Mouse (Mus musculus): ENCODE data around the gene Gdf11.

Gdf11 gene

DNA sequence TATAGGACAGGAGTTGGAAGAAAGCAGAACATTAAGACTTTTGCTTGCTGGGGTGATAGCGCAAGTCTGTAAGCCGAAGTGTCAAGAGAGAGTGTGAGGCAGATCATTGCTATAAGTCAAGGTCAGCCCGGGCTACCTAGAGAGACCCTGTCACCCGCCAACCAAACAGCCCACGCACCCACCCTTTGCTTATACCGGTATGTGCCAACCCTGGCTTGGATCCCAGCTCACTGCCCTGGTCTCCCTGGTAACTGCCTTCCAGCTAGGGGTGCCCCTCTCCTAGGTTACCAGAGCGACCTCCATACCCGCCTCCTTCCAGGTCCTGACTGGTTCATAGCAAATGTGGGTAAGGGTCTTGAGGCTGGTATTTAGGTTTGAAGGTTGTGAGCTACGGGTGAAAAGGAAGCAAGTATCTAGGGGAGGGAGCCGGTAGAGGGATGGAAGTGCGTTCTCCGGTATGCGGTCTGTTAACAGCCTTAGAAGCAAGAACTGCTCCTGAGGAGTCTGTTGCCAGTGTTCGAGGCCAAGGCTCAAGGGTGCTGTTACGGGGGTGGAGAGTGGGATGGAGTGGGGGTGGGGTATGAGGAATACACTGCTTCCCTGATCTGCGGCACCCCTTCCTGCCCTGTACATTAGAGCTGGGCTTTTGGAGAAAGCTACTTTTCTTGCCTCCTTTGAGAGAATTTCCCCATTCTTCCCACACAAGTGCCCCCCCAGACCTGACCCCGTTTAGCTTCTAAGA is 4.6 kb upstream of the Gdf11 start:
- no peak for DNase-seq (ENCODE audit: low read depth in 1 of 2, low spot score in 2 of 2)

DNA sequence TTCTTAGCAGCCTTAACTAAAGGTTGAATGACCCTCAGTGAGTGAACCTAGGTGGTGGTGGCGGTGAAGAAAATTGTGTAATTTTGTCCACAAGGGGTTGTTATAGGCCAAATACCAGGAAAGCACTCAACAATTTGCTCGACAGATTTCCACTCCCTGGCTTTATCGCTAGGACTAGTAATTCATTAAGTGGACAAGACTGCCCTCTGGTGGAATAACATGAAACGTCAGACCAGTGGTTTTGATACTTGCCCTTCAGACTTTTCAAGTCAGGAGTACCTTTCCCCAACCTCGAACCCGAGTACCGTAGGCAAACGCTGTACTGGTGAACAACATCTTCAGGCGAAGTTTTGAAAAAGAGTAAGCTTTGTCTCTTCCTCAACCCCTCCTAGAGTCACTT is 3.9 kb upstream of the Gdf11 start:
- peak; percentile 27 to 46 for DNase-seq (ENCODE audit: low read depth in 1 of 2, low spot score in 2 of 2)

DNA sequence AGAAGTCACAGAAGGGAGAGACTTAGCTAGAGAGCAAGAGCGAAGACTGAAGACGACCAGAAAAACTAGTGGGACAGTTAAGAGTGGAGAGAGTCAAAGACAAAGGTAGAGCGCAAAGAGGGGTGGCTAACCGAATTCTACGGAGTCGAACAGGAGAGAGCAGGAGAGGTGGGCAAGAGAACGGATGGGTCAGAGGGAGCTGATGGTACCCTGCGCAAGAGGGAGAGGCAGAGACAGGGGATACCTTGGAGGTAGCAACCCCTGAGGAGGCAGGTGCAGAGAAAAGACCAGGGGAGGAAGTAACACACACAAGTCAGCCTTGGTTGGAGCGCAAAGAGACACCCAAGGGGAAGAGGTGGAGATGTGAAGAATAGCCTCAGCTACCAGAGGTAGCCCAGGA is 728 bp upstream of the Gdf11 start:
- no peak for DNase-seq (ENCODE audit: low read depth in 1 of 2, low spot score in 2 of 2)

GRCm38 (mm10) chr10:128890383-128891295 is 879 bp downstream of the Gdf11 start:
- no peak for DNase-seq (ENCODE audit: low read depth in 1 of 2, low spot score in 2 of 2)

DNA sequence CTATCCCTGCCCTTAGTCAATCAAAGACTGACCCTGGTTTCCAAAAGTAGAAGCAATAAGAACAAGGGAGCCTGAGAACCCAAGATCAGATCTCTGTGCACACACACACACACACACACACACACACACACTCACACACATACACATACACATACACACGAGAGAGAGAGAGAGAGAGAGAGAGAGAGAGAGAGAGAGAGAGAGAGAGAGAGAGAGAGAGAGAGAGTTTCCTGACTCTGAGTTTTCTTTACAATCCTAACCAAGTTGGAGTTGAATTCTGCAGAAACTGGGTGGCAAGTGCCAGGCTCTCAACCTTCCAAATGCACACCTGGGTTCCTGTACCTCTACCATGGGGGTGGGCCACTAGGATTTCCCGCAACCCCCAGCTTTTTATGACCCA is 1.7 kb downstream of the Gdf11 start:
- DNase-seq (ENCODE audit: low read depth in 1 of 2, low spot score in 2 of 2), result no peak

DNA sequence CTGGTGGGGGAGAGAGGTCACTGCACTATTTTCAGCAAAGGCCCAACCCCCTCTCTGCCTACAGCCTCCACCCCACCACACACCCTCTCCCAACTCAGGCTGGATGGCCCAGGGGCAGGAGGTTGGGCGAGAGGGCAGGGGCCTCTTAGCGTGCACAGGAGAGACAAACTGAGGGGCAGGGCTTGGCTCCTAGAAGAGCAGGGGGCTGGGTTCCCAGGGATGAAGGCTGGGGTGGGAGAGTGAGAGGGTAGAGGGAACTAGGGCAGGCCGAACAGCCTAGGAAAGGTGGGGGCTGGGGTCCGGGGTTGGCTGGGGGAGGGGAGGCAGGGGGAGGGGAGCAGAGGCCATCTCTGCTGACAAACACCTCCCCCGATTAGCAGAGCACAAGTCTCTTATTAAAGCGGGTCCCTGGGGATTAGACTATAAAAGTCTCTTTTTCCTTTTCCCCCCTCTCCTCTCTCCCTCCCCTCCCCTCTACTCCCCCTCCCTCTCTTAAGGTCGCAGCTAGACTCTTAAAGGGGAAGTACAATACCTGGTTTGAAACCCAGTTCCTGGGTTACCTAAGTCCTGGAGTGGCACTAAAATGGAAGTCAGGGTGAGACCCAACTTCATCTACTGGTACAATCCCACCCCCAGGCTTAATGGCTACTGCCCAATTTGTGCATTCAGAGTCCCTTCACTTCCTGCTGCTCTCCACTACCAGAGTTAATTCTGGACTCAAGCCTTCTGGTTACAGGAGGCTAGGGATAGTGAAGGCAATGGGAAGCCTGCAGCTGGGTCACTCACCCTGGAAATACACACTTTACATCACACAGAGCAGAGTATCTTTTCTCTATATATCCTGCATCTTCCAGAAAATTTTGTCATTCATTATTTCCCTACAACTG is 2.3 kb downstream of the Gdf11 start:
- no peak for DNase-seq (ENCODE audit: low read depth in 1 of 2, low spot score in 2 of 2)

DNA sequence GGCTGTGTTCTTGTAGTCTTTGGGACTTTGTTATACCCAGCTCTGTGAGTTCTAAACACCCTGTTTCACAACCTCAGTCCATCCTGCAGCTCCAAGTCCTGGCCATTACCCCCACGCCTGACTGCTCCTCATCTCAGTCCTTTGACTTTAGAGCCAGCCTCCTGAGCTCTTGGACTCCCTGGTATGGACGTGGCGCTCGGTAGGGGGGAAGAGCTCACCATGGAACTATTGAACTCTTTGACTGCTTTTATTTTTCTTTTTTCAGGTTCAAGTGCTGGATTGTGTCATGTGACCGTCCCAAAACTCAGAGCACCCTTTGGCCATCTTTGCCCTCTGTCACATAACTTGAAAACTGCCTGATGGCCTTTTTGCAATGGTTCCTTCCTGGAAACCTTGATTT is 9.5 kb downstream of the Gdf11 start:
- no peak for DNase-seq (ENCODE audit: low read depth in 1 of 2, low spot score in 2 of 2)

GRCm38 (mm10) chr10:128878811-128879210 is 12.7 kb downstream of the Gdf11 start:
- DNase-seq (ENCODE audit: low read depth in 1 of 2, low spot score in 2 of 2), result no peak

DNA sequence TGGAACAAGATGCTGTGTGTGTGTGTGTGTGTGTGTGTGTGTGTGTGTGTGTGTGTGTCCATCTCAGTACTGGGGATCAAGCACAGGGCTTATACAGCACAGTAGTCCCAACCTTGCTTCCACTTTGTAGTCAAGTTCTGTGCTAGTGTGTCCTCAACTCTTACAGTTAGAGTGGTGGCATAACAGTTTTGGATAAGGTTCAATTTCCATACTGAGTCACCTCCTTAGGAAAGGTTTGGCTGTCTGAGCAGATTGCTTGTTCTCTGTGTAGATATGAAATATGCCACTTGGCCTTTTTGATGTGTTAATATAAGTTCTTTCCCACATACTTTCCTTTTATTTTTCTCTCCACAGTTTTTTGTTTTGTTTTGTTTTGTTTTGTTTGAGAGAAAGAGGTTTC is 13.2 kb downstream of the Gdf11 start:
- no peak for DNase-seq (ENCODE audit: low read depth in 1 of 2, low spot score in 2 of 2)

DNA sequence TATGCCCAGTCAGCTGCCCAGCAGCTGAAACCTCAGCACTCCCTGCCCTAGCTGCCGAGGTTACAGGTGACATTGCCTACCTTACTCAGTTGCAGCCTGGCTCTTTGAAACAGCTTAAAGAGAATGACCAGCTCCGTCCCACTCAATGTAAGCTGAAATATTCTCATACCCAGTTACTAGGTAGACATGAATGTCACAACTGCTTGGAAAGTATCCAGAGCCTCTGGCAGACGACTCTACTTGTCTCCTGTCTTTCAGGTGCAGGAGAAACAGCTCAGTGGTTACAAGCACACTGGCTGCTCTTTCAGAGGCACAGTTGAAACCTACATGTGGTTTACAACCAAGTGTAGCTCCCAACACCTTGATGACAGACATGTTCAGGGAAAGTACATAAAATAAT is 21.2 kb downstream of the Gdf11 start:
- no peak for DNase-seq (ENCODE audit: low read depth in 1 of 2, low spot score in 2 of 2)

- DNase-seq (ENCODE audit: low read depth in 1 of 2, low spot score in 2 of 2), result no peak
These were observed 25.0 kb downstream of the Gdf11 start for GRCm38 (mm10) chr10:128866518-128866917.

GRCm38 (mm10) chr10:128866042-128866441 is 25.5 kb downstream of the Gdf11 start:
- DNase-seq (ENCODE audit: low read depth in 1 of 2, low spot score in 2 of 2), result no peak

DNA sequence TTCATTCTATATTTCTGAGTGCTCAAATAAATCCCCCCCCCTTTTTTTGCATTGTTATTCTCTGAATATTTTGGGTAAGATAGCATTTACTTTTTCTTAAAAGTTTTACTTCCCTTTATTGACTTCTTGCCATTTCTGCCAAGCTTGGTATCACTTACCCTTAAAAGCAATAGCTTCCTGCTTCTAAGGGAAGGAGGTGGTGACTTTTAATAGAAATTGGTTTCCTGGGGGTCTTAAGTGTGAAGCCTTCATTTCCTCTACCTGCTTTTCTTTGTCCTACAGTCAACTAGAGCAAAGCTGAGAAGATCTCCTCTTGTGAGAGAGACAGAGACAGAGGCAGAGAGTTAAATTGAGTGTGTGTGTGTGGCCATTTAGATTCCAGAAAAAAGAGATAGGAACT is 30.3 kb downstream of the Gdf11 start:
- DNase-seq (ENCODE audit: low read depth in 1 of 2, low spot score in 2 of 2), result no peak

DNA sequence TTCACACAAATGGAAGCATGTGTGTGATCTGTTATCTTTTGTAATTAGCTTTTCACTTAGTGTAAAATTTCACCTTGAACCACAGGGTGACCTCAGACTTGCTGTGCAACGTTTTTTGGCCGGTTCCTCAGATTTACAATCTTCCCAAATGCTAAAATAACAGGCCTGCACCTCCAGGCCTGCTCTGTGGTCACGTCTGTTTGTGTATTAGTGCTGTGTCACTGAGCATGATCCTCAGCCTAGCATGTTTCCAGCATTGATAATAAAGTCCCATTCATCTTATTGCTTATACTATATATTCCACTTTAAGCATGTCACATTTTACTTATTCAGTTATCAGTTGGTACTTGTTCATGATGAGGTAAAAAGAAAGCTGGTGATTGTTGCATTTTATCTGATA is 41.2 kb downstream of the Gdf11 start:
- no peak for DNase-seq (ENCODE audit: low read depth in 1 of 2, low spot score in 2 of 2)

- DNase-seq (ENCODE audit: low read depth in 1 of 2, low spot score in 2 of 2), result no peak
These were observed 43.1 kb downstream of the Gdf11 start for GRCm38 (mm10) chr10:128848426-128848825.

DNA sequence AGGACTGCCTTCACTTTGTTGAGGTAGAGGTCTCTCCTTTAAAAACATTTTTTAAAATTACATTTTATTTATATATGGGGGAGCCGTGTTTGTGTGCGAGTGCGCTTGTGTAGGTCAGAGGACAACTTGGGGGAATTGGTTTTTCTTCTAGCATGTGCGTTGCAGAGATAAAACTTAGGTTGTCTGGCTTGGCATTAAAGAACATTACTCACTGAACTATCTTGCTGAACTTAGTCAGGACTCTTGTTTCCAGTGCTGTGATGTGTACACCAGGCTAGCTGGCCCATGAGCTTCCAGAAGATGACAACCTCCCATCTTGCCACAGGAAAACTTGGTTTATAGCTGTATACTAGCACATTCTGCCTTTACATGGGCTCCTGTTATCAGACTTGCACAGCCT is 44.9 kb downstream of the Gdf11 start:
- DNase-seq (ENCODE audit: low read depth in 1 of 2, low spot score in 2 of 2), result no peak

DNA sequence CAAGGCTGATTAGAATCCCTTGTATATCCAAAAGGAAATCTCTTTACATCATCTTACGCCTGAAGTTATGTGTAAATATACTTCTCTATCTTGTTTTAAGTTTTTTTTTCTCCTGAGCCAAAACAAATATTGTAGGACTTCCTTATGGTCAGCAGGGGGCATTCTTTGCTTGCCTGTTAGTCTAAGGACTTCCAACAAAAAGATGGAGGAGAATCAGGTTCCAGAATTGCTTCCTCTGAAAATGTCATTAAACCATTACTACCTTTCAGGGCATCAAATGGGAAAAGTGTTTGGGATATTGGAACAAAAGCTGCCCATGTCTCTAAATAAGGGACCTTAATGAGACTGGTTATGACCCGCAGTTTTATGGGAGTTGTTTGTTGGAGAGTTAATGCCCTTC is 46.0 kb downstream of the Gdf11 start:
- DNase-seq (ENCODE audit: low read depth in 1 of 2, low spot score in 2 of 2), result no peak

- no peak for DNase-seq (ENCODE audit: low read depth in 1 of 2, low spot score in 2 of 2)
These were observed 48.3 kb downstream of the Gdf11 start for GRCm38 (mm10) chr10:128843260-128843659.

GRCm38 (mm10) chr10:128840612-128841011 is 50.9 kb downstream of the Gdf11 start:
- no peak for DNase-seq (ENCODE audit: low read depth in 1 of 2, low spot score in 2 of 2)

- DNase-seq (ENCODE audit: low read depth in 1 of 2, low spot score in 2 of 2), result no peak
These were observed 52.1 kb downstream of the Gdf11 start for GRCm38 (mm10) chr10:128839434-128839833.

DNA sequence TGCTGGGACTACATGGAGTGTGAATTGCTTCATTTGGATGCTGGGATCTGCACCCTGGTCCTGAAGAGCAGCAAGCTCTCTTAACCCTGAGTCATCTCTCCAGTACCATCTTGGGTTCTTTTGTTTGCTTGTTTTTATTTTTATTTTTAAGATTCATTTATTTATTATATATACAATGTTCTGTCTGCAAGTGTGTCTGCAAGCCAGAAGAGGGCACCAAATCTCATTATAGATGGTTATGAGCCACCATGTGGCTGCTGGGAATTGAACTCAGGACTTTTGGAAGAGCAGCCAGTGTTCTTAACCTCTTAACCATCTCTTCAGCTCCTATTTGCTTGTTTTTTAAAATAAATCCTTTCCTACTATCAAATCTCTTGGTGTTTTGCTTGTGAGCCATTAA is 54.1 kb downstream of the Gdf11 start:
- no peak for DNase-seq (ENCODE audit: low read depth in 1 of 2, low spot score in 2 of 2)
